Mouse (Mus musculus) neural tube, embryonic 14.5 days (tissue): ENCODE measurements at regions not wholly inside any gene's neighbourhood (a gene's known extent, or its start where the extent isn't known, plus 50 kb on each side); places are given as distances from the start of the nearest gene placed in this dataset.

Source experiments
- ATAC-seq: fragments of 200-750 bp; cut with Nextera tagmentation; 2 replicates; pipeline ENCODE4 v1.8.0; 2017; ENCODE audit warnings: low read depth, mild to moderate bottlenecking, moderate TSS enrichment, moderate library complexity
- H3K27ac ChIP-seq: fragments of 300-500 bp; sonication (generic); 2 replicates; pipeline ENCODE4 v1.5.1; 2014; ENCODE audit warnings: low read depth, mild to moderate bottlenecking, control low read depth, low read length, moderate library complexity, mixed read lengths
- H3K27me3 ChIP-seq: fragments of 300-500 bp; sonication (generic); 2 replicates; pipeline ENCODE4 v1.6.1; 2014; ENCODE audit warnings: low read length; ENCODE audit not compliant: control insufficient read depth, insufficient read depth
- H3K36me3 ChIP-seq: fragments of 300-500 bp; sonication (generic); 2 replicates; pipeline ENCODE4 v1.6.1; 2014; ENCODE audit warnings: low read length, mixed read lengths; ENCODE audit not compliant: control insufficient read depth, insufficient read depth
- H3K4me1 ChIP-seq: fragments of 300-500 bp; sonication (generic); 2 replicates; pipeline ENCODE4 v1.6.1; 2014; ENCODE audit warnings: low read length; ENCODE audit not compliant: control insufficient read depth, insufficient read depth
- H3K4me2 ChIP-seq: fragments of 300-500 bp; sonication (generic); 2 replicates; pipeline ENCODE4 v1.6.1; 2014; ENCODE audit warnings: mild to moderate bottlenecking, low read depth, low read length, control low read depth
- H3K4me3 ChIP-seq: fragments of 300-500 bp; sonication (generic); 2 replicates; pipeline ENCODE4 v1.5.1; 2014; ENCODE audit warnings: low read depth, low read length, control low read depth, mixed read lengths
- H3K9ac ChIP-seq: fragments of 300-500 bp; sonication (generic); replicated peaks from 2 replicates; pipeline ENCODE4 v1.6.1; 2014; ENCODE audit warnings: low read depth, mild to moderate bottlenecking, control low read depth, low read length, mixed read lengths
- H3K9me3 ChIP-seq: fragments of 300-500 bp; sonication (generic); 2 replicates; pipeline ENCODE4 v1.6.1; 2016; ENCODE audit warnings: low read length; ENCODE audit not compliant: control insufficient read depth
- WGBS: fragments of 180-500 bp; shearing (Covaris S2); extraction: QIAGEN DNeasy Blood & Tissue Kit; methylation state at CpG from one replicate; pipeline ENCODE4 v1.1.7; 2014; 5-methylcytosine and 5-hydroxymethylcytosine counted together

- Histone ChIP-seq H3K36me3 (no peaks in the 10 kb centered on the region), H3K4me1 (no peaks in the 10 kb centered on the region), H3K4me3 (no peak overlapping the region), H3K9ac (no peak overlapping the region), H3K27me3 (no peaks in the 10 kb centered on the region), H3K9me3 (no peaks in the 10 kb centered on the region), H3K27ac (no peak overlapping the region), H3K4me2 (no peak overlapping the region)
- WGBS, result 89% methylated on average over 5 of the region's 5 CpGs
- ATAC-seq, result no peak
These were observed 88.2 kb upstream of the Ddhd1 start for GRCm38 (mm10) chr14:45746176-45746575.

- H3K4me2 ChIP-seq, result no peak overlapping the region
- WGBS, result 0% methylated on average over 1 of the region's 1 CpGs
- no peak overlapping the region for H3K9ac ChIP-seq
- H3K27me3 ChIP-seq, result no peaks in the 10 kb centered on the region
- no peaks in the 10 kb centered on the region for H3K36me3 ChIP-seq
- H3K4me1 ChIP-seq, result no peaks in the 10 kb centered on the region
- no peaks in the 10 kb centered on the region for H3K9me3 ChIP-seq
- no peak for ATAC-seq
- H3K4me3 ChIP-seq, result no peak overlapping the region
- no peak overlapping the region for H3K27ac ChIP-seq
These were observed 99.4 kb upstream of the Ddhd1 start for GRCm38 (mm10) chr14:45757376-45757775.

GRCm38 (mm10) chr14:45760890-45761680 is 103.1 kb upstream of the Ddhd1 start:
- Histone ChIP-seq H3K9me3 (no peaks in the 10 kb centered on the region), H3K27ac (no peak overlapping the region), H3K4me3 (no peak overlapping the region), H3K9ac (no peak overlapping the region), H3K4me2 (no peak overlapping the region), H3K36me3 (no peaks in the 10 kb centered on the region), H3K27me3 (no peaks in the 10 kb centered on the region), H3K4me1 (no peaks in the 10 kb centered on the region)
- WGBS, result 93% methylated on average over 16 of the region's 16 CpGs
- no peak for ATAC-seq

- WGBS, result 63% methylated on average over 3 of the region's 3 CpGs
- H3K4me3 ChIP-seq, result no peak overlapping the region
- H3K27me3 ChIP-seq, result no peaks in the 10 kb centered on the region
- no peaks in the 10 kb centered on the region for H3K4me1 ChIP-seq
- H3K9ac ChIP-seq, result no peak overlapping the region
- no peaks in the 10 kb centered on the region for H3K9me3 ChIP-seq
- no peak overlapping the region for H3K4me2 ChIP-seq
- no peak for ATAC-seq
- H3K36me3 ChIP-seq, result no peaks in the 10 kb centered on the region
- H3K27ac ChIP-seq, result no peak overlapping the region
These were observed 106.3 kb upstream of the Ddhd1 start for GRCm38 (mm10) chr14:45764231-45764630.

- Histone ChIP-seq H3K4me1 (no peaks in the 10 kb centered on the region), H3K9me3 (no peaks in the 10 kb centered on the region), H3K4me3 (no peak overlapping the region), H3K9ac (no peak overlapping the region), H3K27me3 (no peaks in the 10 kb centered on the region), H3K27ac (no peak overlapping the region), H3K36me3 (no peaks in the 10 kb centered on the region), H3K4me2 (no peak overlapping the region)
- no peak for ATAC-seq
- 91% methylated on average over 1 of the region's 1 CpGs for WGBS
These were observed 108.6 kb upstream of the Ddhd1 start for GRCm38 (mm10) chr14:45766582-45766981.

- H3K4me3 ChIP-seq, result no peak overlapping the region
- H3K36me3 ChIP-seq, result no peaks in the 10 kb centered on the region
- no peak overlapping the region for H3K9ac ChIP-seq
- no peaks in the 10 kb centered on the region for H3K4me1 ChIP-seq
- ATAC-seq, result peak; percentile 92
- H3K9me3 ChIP-seq, result no peaks in the 10 kb centered on the region
- H3K27ac ChIP-seq, result no peak overlapping the region
- no peaks in the 10 kb centered on the region for H3K27me3 ChIP-seq
- H3K4me2 ChIP-seq, result peak overlapping the region; percentile 22; the same call in 1 of the 2 replicates
- WGBS, result 17% methylated on average over 19 of the region's 19 CpGs
These were observed 114.8 kb upstream of the Ddhd1 start for GRCm38 (mm10) chr14:45772665-45773277.

- Histone ChIP-seq H3K27me3 (no peaks in the 10 kb centered on the region), H3K36me3 (no peaks in the 10 kb centered on the region), H3K27ac (no peak overlapping the region), H3K4me1 (no peaks in the 10 kb centered on the region), H3K4me2 (no peak overlapping the region), H3K9me3 (no peaks in the 10 kb centered on the region), H3K9ac (no peak overlapping the region), H3K4me3 (no peak overlapping the region)
- no peak for ATAC-seq
- WGBS, result 31% methylated on average over 7 of the region's 7 CpGs
These were observed 115.4 kb upstream of the Ddhd1 start for GRCm38 (mm10) chr14:45773326-45773725.

GRCm38 (mm10) chr14:45781850-45782249 is 123.9 kb upstream of the Ddhd1 start:
- H3K9me3 ChIP-seq, result no peaks in the 10 kb centered on the region
- H3K36me3 ChIP-seq, result no peaks in the 10 kb centered on the region
- WGBS, result 88% methylated on average over 6 of the region's 6 CpGs
- H3K27me3 ChIP-seq, result no peaks in the 10 kb centered on the region
- no peaks in the 10 kb centered on the region for H3K4me1 ChIP-seq
- H3K9ac ChIP-seq, result no peak overlapping the region
- no peak for ATAC-seq
- H3K27ac ChIP-seq, result no peak overlapping the region
- no peak overlapping the region for H3K4me2 ChIP-seq
- H3K4me3 ChIP-seq, result no peak overlapping the region

- 91% methylated on average over 1 of the region's 1 CpGs for WGBS
- no peak overlapping the region for H3K4me2 ChIP-seq
- ATAC-seq, result no peak
These were observed 137.0 kb upstream of the Ddhd1 start for GRCm38 (mm10) chr14:45794980-45795379.

More at GRCm38 (mm10) chr14:45794980-45795379, 137.0 kb upstream of the Ddhd1 start:
- Histone ChIP-seq H3K36me3 (no peaks in the 10 kb centered on the region), H3K27me3 (no peaks in the 10 kb centered on the region), H3K9ac (no peak overlapping the region), H3K9me3 (no peaks in the 10 kb centered on the region), H3K4me1 (no peaks in the 10 kb centered on the region), H3K27ac (no peak overlapping the region), H3K4me3 (no peak overlapping the region)
